8 mouse cellular contexts compared by ENCODE assay signal in the genomic region with DNA sequence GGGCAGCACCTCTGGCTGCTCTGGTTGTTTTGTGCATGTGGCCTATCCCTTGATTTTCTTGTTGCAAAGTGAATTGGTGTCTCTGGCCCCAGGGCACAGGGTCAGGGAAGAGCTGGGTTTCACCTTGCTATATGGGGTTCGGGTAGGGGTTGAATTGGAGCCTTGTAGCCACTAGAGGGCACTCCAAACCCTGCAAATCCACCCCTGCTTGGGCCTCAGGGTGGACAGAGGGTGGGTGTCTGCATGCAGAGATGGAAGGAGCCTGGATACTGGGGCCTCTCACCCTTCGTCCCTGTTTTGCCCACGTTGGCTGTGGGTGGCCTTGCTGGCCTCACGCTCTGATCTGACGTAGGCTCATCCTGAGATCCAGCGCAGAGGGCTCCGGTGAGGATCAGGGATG. TPM values are rescaled to one million over a fixed set of nuclear protein-coding genes. Genes with fewer than 3 reads are reported as not detected.
DNase-seq lines count a peak whose midpoint lies in the region; ATAC-seq and TF ChIP-seq lines count a peak whose summit lies in the region.

No protein-coding gene starts in this region.

- TF ChIP-seq EP300 in liver, embryonic 14.5 days (IDR thresholded peaks at IDR 0.05; ENCODE audit: low read depth), result no peak

- no peak for ATAC-seq in liver, embryonic 14.5 days (ENCODE audit: insufficient read depth)
- ATAC-seq in neural tube, embryonic 12.5 days (ENCODE audit: low FRiP score, low read depth), result peak; percentile 73

- no peak overlapping the region for H3K9ac ChIP-seq in liver, embryonic 14.5 days (replicated peaks)
- H3K9ac ChIP-seq in neural tube, embryonic 12.5 days, result no peak overlapping the region

- peaks cover 25% of the 10 kb centered on the region for H3K4me1 ChIP-seq in heart, embryonic 10.5 days
- H3K4me1 ChIP-seq in liver, embryonic 14.5 days (replicated peaks; ENCODE audit: control insufficient read depth in 2 of 2, insufficient read depth in 2 of 2, low read length in 1 of 2), result peaks cover 21 to 52% of the 10 kb centered on the region in 2 experiments
- H3K4me1 ChIP-seq in neural tube, embryonic 12.5 days, result peaks cover 4% of the 10 kb centered on the region; the same call in 1 of the 2 replicates

- no peaks in the 10 kb centered on the region for H3K9me3 ChIP-seq in heart, embryonic 10.5 days
- no peaks in the 10 kb centered on the region for H3K9me3 ChIP-seq in liver, embryonic 14.5 days (ENCODE audit: control insufficient read depth, low read length)
- no peaks in the 10 kb centered on the region for H3K9me3 ChIP-seq in neural tube, embryonic 12.5 days

- H3K4me2 ChIP-seq in liver, embryonic 14.5 days (ENCODE audit: low read depth), result no peak overlapping the region
- H3K4me2 ChIP-seq in neural tube, embryonic 12.5 days (replicated peaks), result no peak overlapping the region

- H3K4me3 ChIP-seq in heart, embryonic 10.5 days, result no peak overlapping the region
- no peak overlapping the region for H3K4me3 ChIP-seq in liver, embryonic 14.5 days (ENCODE audit: insufficient read depth in 1 of 2, low read depth in 2 of 2, low read length in 2 of 2)
- H3K4me3 ChIP-seq in neural tube, embryonic 12.5 days, result no peak overlapping the region

- peak; percentile 66 to 67 for DNase-seq in B cell, adult 2 months
- DNase-seq in adipocyte (ENCODE audit: low spot score), result peak; percentile 75
- DNase-seq in embryo, embryonic 11.5 days (ENCODE audit: low read depth, low spot score), result peak; percentile 64
- DNase-seq in heart, embryonic 10.5 days (ENCODE audit: low spot score), result no peak
- peak; percentile 79 for DNase-seq in kidney, postnatal 10 days
- DNase-seq in liver, embryonic 14.5 days (ENCODE audit: low read depth in 3 of 3, low spot score in 3 of 3), result peak; percentile 47 to 63 (median 51)
- DNase-seq in thymus, postnatal 25 days, result peak; percentile 45

- peaks cover 24% of the 10 kb centered on the region; the same call in 1 of the 2 replicates for H3K27me3 ChIP-seq in heart, embryonic 10.5 days (ENCODE audit: insufficient read depth, poor library complexity, severe bottlenecking)
- H3K27me3 ChIP-seq in liver, embryonic 14.5 days (ENCODE audit: control insufficient read depth, insufficient read depth, low read length), result no peaks in the 10 kb centered on the region
- no peaks in the 10 kb centered on the region for H3K27me3 ChIP-seq in neural tube, embryonic 12.5 days (replicated peaks)

- TF ChIP-seq CTCF in liver, embryonic 14.5 days (IDR thresholded peaks at IDR 0.05; ENCODE audit: low read depth), result peak; percentile 94

- no peaks in the 10 kb centered on the region for H3K36me3 ChIP-seq in heart, embryonic 10.5 days
- H3K36me3 ChIP-seq in liver, embryonic 14.5 days (replicated peaks; ENCODE audit: control insufficient read depth, insufficient read depth, low read depth), result no peaks in the 10 kb centered on the region
- H3K36me3 ChIP-seq in neural tube, embryonic 12.5 days, result no peaks in the 10 kb centered on the region

- H3K27ac ChIP-seq in heart, embryonic 10.5 days, result peak overlapping the region; percentile 69
- H3K27ac ChIP-seq in liver, embryonic 14.5 days, result no peak overlapping the region
- H3K27ac ChIP-seq in neural tube, embryonic 12.5 days, result no peak overlapping the region

- 33% methylated on average over 7 of the region's 7 CpGs for WGBS in heart, embryonic 10.5 days
- WGBS in liver, embryonic 14.5 days (ENCODE audit: insufficient replicate concordance), result 29% methylated on average over 7 of the region's 7 CpGs
- 32% methylated on average over 7 of the region's 7 CpGs for WGBS in neural tube, embryonic 12.5 days

RNA-seq across cellular contexts. Expression of gene Rpn1, which starts 28.9 kb away (rescaled TPM):
- polyA plus RNA-seq in heart, embryonic 10.5 days (2016; fragmentation: Nextera tagmentation; extraction: Ambion mirVana), result 268 and 346 TPM in 2 replicates
- polyA plus RNA-seq in liver, embryonic 14.5 days (2012; rRNA removed), result 75.9 and 81.7 TPM in 2 replicates
- polyA plus RNA-seq in liver, embryonic 14.5 days (2014; fragmentation: Nextera tagmentation; extraction: Ambion mirVana), result 169 and 172 TPM in 2 replicates
- polyA plus RNA-seq in neural tube, embryonic 12.5 days (2016; fragmentation: Nextera tagmentation; extraction: Ambion mirVana), result 264 and 275 TPM in 2 replicates
